Mouse (Mus musculus): Measurements from ENCODE around the gene Slc26a10.
"Not testable (repeated sequence)": the region's sequence is repeated elsewhere in the genome, so short reads cannot be mapped to it uniquely, and the experiment has no call there.

Gene Slc26a10

GRCm38 (mm10) chr10:127198492-127198891 lies 18.0 kb upstream of the Slc26a10 start:
- no peak for DNase-seq (ENCODE audit: low read depth, low spot score)

GRCm38 (mm10) chr10:127197505-127198110 lies 17.2 kb upstream of the Slc26a10 start:
- DNase-seq (ENCODE audit: low read depth, low spot score) = no peak

- DNase-seq (ENCODE audit: low read depth, low spot score) = no peak
Observed at GRCm38 (mm10) chr10:127197104-127197503, 16.7 kb upstream of the Slc26a10 start.

- no peak for DNase-seq (ENCODE audit: low read depth, low spot score)
Observed at GRCm38 (mm10) chr10:127196392-127196791, 15.9 kb upstream of the Slc26a10 start.

- DNase-seq (ENCODE audit: low read depth, low spot score) = no peak
Observed at GRCm38 (mm10) chr10:127195328-127196129, 15.1 kb upstream of the Slc26a10 start, which contains the start of gene Dtx3. TSS of gene Dtx3 (minus strand) at chr10:127195728.

- no peak for DNase-seq (ENCODE audit: low read depth, low spot score)
Observed at GRCm38 (mm10) chr10:127194428-127195327, 14.2 kb upstream of the Slc26a10 start.

- no peak for DNase-seq (ENCODE audit: low read depth, low spot score)
Observed at GRCm38 (mm10) chr10:127193011-127193410, 12.6 kb upstream of the Slc26a10 start.

GRCm38 (mm10) chr10:127192057-127192328 lies 11.5 kb upstream of the Slc26a10 start:
- not testable (repeated sequence) for DNase-seq (ENCODE audit: low read depth, low spot score)

GRCm38 (mm10) chr10:127191191-127192056 lies 11.0 kb upstream of the Slc26a10 start:
- no peak for DNase-seq (ENCODE audit: low read depth, low spot score)

- no peak for DNase-seq (ENCODE audit: low read depth, low spot score)
Observed at GRCm38 (mm10) chr10:127190398-127191190, 10.1 kb upstream of the Slc26a10 start.

GRCm38 (mm10) chr10:127189651-127190381 lies 9.4 kb upstream of the Slc26a10 start, which contains the start of gene Arhgef25:
TSS of gene Arhgef25 (minus strand) at chr10:127190083.
- DNase-seq (ENCODE audit: low read depth, low spot score) = no peak

GRCm38 (mm10) chr10:127189116-127189650 lies 8.7 kb upstream of the Slc26a10 start:
- DNase-seq (ENCODE audit: low read depth, low spot score) = no peak

GRCm38 (mm10) chr10:127188465-127189115 lies 8.1 kb upstream of the Slc26a10 start:
- DNase-seq (ENCODE audit: low read depth, low spot score) = peak; percentile 69

- no peak for DNase-seq (ENCODE audit: low read depth, low spot score)
Observed at GRCm38 (mm10) chr10:127188079-127188453, 7.6 kb upstream of the Slc26a10 start.

- DNase-seq (ENCODE audit: low read depth, low spot score) = no peak
Observed at GRCm38 (mm10) chr10:127187371-127188078, 7.1 kb upstream of the Slc26a10 start.

GRCm38 (mm10) chr10:127186451-127186850 lies 6.0 kb upstream of the Slc26a10 start:
- no peak for DNase-seq (ENCODE audit: low read depth, low spot score)

- DNase-seq (ENCODE audit: low read depth, low spot score) = no peak
Observed at GRCm38 (mm10) chr10:127185506-127185905, 5.1 kb upstream of the Slc26a10 start.

- no peak for DNase-seq (ENCODE audit: low read depth, low spot score)
Observed at GRCm38 (mm10) chr10:127185101-127185500, 4.7 kb upstream of the Slc26a10 start.

All from WW6 (cell line).